Mouse (Mus musculus): ENCODE results near the gene Icmt. TPM values are rescaled to one million over a fixed set of nuclear protein-coding genes. Genes with fewer than 3 reads are reported as not detected.

The Icmt gene
- polyA plus RNA-seq, 2 experiments from 2014 or later = 7.2 to 7.7 TPM

DNA sequence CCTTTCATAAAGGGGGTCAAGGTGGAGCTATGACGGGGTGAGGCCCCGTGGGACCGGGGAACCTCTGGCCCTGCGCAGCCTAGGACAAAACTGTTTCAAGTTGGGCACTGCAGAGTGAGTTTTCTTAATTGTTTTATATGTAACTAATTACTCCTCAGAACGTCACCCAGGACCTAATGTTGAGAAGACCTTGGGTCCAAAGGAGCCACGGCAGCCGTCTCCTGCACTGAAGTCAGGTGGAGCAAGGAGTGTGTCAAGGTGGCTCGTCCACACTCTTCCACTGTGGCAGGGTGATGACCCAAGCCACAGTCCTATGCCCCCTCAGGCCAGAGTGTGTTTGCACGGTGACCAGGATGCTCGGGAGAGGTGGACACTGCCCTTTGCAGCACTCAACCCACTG, 6.1 kb downstream of the Icmt start:
- ATAC-seq = no peak

DNA sequence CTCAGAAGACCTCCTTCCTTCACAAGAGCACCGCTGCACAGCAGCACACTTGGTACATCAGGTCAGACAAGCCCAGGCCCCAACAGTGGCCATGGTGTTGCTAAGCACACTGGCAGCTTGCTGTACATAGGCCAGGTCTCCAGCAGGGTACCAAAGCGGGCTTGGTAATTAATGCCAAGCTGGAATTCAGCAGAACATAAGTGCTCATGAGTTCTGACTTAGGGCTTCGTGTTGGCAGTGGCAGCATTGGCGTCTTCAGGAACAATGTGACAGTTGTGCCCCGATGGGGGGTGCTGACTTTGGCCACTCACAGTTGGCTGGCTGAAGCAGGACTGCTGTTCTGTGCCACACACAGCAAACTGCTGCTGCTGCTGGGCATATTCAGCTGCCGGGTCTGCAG, 7.7 kb downstream of the Icmt start:
- no peak for ATAC-seq

DNA sequence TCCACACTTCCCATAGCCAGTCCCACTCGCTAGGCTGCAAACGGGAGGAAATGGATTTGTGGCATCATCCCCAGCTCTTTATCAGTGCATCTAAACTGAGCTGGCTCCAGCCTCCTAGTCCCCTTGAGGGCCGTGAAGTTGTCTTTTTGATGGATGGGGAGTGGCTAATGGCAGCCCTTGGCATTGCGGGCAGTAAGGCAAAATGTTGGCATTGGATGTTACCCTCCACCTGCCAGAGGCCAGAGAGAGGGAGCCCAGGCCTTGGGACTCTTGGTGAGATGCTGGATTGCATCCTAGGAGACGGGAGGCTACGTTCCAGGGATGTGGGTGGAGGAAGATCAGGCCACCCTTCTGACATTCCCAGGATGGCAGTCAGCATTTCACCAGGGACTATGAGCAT, 9.0 kb downstream of the Icmt start:
- no peak for ATAC-seq

DNA sequence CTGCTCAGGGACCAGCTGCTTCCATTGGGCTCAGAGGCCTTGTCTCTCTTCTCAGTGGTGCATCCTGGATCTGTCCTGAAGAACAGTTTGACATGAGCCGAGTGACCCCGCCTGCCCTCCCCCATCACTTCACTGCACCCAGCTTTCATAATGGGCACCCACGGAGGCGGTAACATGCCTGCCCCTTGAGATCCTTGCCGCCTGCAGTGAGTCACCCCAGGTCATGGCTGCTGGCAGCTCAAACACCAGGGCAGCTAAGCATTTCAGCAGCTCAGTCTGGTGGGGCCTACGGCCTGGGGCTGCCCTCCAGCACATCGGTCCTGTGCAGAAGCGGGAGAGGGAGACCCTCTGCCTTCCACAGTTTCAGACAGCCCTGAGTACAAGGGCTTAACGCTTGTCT, 10.5 kb downstream of the Icmt start:
- ATAC-seq = no peak

DNA sequence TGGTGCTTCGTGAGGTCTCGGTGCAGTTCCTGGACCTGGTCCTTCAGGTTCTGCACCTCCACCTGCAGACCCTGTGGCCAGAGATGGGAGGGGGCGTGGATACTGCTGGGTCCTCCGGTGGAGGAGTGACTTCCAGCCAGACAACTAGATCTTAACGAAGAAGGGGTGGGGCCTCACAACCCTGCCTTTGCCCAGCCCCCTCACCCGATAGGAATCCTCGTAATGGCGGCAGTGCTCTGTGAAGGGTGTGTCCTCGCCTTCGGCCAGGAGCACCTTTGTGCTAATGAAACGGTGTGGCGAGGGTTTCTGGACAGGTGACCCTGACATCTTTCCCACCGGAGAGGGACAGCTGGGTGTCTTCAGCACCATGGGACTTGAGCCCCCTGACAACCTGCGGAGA, 15.2 kb downstream of the Icmt start:
- no peak for ATAC-seq

DNA sequence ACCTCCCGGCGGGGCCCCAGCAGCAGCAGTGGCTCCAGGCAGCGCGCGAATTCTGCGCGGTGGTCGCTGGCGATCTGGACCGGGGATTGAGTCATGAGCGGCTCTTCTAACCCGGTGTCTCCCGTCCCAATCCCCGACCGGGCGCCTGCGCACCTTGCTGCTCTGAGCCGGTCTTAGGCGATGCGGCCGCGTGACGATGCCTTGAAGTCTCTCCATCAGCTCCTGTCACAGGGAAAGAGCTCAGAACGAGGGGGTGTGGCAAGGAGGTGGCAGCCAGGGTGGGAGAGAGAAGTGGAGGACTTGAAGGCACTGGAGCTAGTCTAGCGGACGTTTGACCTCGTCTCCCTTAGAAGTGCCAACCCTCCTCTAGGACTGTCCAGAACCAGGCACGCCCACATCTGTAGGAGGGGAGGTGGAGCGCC, 16.2 kb downstream of the Icmt start:
- no peak for ATAC-seq

DNA sequence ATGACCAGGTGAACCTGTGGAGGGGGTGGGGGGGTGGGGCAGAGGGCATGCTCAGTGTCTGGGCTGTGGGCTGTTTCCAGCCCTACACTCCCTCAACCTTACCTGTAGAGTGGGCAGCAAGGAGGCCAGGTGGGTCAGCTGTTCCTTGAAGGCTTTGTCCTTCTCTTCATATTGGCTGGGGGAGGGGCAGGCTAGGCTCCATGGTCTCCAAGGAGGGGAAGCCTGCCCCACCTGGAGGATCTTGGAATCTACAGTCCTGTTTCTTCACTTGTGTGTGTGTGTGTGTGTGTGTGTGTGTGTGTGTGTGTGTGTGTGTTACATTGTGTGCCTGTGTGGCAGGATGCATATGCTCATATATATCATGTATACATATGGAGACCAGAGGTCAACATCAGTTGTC, 16.9 kb downstream of the Icmt start:
- ATAC-seq = no peak

DNA sequence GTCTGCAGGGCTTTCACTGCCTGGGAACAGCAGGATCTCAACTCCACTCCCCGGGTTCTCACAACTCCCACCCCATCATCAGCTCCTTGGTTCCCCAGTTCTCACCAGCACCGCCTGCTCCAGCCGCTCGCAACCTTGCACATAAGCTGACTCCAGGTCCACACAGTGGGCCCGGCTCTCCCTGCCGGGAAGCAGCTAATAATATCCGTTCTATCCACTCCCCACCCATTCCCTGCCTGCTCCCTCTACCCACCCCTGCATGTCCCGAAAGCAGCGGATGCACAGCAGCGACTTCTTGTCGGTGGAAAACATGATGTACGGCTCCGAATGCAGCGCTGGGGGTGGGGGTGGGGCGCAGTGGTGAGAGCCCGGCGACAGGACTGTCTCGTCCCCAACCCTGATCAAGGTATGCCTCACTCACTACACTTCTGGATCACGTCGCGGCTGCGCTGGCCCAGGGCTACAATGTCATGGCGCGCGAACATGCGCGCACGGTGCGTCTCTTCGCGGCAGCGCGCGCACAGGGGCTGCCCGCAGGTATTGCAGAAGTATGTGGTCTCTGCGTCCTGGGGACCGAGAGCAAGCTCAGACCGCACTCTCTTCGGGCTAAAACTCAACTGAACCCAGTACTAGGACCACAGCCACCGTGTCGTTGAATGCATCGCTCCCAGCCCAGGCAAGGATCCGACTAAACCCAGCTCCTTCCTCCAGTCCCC, 18.6 kb downstream of the Icmt start:
- no peak for ATAC-seq

DNA sequence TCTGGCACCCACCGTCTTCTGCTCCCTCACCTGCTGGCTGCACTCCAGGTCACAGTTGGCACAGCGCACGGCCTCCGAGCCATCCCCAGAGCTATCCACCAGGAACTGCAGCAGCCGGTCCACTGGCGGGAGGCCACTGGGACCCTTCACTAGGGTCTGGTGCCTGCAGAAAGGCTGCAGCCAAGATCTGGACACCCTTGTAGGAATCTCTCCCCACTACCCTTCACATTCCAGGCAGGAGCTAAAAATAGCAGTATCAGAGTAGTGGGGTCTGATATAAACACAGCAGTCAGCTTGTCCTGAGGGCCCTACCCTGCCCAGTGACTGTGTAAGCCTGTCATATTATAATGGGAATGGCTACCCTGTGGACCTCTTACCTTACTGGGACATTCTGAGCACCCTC, 20.6 kb downstream of the Icmt start:
- no peak for ATAC-seq

DNA sequence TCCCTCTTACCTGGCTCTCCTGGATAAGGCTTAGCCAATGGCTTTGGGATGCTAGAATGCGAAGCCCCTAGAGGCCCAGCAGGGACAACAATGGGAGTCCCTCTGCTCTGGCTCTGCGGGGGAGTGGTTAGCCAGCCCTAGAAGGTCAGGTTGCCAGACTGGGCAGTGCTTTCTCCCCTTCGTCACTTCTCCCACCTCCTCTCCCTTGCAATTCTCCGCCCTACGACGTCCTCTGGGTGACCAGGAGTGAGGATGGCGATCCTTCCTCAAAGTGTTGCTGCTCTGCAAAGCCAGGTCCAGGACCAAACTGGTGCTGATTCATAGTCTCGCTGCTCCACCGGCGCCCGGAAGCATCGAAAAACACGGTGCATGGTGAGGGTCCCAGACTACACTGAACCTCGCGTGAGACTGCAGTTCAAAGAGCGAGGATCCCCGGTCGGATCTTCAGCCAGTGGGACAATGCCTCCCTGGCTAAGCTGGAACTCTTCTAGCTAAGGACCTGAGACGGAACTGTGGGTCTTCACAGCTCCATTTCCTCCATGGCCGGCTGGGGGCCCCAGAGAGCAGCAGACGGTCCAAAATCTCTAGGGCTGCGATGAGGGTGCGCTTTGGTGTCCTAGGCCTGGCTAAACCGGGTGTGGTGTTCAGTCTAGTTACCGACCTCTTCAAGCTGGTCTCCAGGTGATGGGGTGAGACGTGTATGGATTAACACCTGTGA, 21.6 kb downstream of the Icmt start, which contains the start of gene Rnf207:
Gene Rnf207 (minus strand): TSS at position 477 of the 718 bp plus-strand sequence.
- ATAC-seq = peak; percentile 61

DNA sequence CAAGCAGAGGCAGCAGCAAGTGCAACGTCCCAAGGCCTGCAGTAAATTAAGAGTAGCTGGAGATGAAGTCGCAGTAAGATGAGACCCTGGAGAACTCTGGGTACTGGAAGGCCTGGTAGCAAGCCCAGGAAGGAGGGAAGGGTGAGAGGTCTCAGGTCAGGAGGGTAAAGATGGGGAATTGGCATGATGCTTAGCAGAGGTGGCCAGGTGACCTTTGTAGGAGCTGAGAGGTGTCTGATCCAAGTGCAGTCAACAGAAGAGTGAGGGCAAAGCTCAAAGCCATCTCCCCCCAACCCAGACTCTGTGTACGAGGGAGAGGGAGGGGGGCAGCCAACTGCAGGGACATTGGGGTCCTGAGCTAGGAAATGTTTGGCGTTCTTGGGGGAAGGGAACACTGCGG, 24.4 kb downstream of the Icmt start:
- no peak for ATAC-seq

DNA sequence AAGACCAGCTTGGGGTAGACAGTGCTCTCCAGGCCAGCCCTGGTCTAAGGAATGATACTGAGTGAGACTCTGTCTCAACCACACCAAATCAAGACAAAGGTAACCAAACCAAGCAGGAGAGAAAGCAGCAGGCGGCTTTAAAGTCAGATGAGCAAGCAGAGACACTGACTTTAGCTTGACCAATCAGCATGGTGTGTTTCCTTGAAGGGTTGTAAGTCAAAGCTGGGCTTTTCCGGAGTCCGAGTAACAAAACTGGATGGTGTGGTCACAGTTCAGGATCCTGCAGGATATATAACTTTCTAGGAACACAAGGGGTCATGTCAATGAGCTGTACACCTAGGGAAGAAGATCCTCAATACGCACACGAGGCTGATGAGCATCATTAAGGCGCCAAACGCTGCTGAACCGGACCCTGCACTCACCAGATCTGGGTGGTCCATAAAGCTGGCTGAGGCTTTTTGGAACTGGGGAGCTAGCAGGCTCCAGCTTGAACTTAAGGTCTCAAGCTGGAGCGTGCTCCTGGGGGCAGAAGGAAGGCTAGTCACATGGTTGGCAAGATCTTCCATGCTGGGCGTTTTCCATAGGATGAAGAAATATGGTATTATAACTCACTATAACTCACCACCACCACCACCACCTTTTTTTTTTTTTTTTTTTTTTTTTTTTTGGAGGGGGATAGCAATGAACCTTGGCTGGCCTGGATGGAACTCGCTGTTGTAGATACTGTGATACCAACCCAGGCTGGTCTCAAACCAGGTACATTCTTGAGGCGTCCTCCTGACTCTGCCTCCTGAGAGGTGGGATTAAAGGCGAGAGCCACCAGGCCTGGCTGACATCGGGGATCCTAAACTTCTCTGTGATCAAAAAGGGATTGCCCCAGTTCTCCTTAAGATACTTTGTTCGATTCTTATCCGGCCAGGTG, 27.9 kb downstream of the Icmt start:
- no peak for ATAC-seq

DNA sequence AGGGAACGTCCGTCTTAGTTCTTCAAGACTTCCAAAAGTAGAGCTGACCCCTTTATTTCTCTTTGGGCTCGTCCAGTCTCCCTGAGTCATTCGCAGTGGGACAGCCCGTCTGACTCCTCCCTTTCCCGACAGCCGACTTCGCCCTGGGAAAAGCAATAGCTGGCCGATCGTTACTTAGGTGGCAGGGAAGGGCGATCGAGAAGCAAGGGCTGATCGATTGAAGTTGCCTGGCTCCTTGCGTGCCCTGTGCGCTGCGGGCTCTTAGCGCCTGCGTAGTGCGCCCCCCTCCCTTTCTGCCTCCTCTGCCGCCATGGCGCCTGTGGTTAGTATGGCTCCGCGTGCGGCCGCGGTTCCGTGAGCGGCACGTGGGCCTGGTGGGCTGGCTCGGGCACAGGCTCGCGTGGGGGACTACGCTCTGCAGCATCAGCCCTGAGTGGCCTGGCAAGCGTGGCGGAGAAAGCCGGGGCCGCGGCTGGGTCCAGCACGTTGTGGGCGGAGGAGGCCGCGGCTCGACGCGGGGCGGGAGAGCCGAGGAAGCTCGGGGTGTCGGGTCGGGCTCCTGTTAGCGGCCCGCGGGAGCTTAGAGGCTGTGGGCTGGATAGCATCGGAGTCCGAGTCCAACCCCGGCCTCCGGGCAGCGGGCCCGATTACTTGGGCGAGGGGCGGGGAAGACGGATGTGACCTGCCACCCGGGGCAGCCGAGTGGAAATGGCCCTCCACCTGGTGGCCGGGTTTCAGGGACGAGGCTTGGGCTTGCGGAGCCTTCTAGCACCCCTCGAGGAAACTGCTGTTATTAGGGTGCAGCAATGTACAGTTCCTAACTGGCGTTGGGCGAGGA, 28.8 kb downstream of the Icmt start, which contains the start of gene Rpl22:
Gene Rpl22 (plus strand): TSS at position 169 of the 838 bp plus-strand sequence.
- ATAC-seq = peak; percentile 98

DNA sequence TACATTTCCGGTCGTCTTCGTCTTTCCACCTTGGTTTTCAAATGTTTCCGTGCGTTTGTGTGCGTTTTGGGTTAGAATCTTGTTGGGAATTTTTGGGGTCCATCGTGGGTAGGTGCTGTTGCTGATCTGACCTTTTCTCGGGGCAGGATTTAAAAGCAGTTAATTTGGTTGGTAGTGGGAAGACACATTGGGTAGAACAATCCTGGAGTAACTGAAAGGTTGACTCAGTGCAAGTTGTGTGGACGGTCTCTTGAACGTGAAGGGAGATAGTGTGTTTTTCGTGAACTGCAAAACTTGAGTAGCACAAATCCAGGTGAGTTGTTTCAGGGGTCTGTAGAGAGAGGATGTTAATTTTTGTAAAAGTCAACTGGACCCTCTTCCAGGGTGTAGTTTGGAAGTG, 29.5 kb downstream of the Icmt start:
- no peak for ATAC-seq

DNA sequence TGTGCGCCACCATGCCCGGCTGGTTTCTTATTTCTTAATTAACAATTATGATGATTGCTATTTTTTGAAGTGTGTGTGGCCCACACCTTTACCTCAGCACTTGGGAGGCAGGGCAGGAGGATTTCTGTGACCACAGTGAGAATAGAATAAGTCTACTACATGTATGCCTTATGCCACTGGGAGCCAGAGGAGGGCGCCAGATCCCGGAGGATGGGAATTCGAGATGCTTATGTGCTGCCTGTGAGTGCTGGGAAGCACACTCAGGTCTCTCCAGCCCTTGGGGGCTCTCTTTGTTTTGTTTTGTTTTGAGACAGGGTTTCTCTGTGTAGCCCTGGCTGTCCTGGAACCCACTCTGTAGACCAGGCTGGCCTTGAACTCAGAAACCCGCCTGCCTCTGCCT, 31.7 kb downstream of the Icmt start:
- ATAC-seq = no peak

DNA sequence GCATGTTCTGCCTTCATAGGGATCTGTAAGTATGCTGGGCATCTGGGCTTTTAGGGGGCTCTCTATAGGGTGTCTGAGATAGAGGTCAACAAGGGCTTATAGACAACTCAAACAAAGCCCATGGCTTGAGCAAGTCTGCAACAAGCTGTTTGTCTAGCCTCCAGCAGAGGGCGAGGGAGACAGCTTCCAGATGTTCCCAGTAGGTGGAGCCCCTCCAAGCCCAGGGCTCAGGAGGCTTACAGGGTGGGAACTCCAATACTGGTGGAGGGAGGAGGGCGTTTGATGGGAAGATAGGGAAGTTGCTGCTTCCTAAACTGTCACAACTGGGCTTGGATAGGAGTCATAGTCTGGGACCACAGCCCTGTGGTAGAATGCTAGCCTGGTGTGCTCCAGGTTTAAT, 35.9 kb downstream of the Icmt start:
- peak; percentile 60 for ATAC-seq

DNA sequence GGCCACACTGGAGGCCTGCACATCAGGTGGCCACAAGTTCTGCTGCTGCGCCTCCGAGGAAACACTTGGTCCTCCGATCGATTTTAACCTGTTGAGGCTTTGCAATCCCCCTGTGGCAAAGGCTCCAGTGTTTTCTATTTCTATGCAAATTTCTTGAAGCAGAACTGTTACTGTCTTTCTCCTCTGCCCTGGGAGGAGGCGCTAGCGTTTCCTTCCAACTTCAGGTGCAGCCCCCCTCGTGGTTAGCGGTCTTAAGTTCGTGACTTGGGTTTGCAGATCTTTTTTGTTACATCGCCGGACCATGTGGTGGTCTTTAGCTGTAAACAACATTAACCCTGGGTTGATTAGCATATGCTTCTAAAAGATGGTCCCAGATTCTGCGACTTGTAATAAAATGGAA, 36.6 kb downstream of the Icmt start:
- no peak for ATAC-seq

DNA sequence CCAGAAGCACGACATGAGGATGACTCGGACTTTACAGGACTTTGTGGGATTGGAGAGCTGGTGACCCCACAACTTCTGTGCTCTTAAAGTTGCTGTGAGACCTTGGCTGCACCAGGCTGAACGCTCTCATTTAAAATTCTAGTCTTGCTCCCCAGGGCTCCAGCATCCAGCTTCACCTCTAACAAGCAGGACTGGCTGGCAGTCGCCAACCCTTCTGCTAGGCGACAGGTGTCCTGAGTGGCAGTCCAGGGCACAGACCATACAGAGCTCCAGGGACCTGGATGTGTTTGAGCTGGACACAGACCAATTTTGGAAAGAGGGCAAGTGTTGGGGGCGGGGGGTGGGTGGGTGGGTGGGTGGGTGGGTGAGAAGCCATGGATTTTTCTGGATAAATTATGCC, 40.7 kb downstream of the Icmt start:
- no peak for ATAC-seq

DNA sequence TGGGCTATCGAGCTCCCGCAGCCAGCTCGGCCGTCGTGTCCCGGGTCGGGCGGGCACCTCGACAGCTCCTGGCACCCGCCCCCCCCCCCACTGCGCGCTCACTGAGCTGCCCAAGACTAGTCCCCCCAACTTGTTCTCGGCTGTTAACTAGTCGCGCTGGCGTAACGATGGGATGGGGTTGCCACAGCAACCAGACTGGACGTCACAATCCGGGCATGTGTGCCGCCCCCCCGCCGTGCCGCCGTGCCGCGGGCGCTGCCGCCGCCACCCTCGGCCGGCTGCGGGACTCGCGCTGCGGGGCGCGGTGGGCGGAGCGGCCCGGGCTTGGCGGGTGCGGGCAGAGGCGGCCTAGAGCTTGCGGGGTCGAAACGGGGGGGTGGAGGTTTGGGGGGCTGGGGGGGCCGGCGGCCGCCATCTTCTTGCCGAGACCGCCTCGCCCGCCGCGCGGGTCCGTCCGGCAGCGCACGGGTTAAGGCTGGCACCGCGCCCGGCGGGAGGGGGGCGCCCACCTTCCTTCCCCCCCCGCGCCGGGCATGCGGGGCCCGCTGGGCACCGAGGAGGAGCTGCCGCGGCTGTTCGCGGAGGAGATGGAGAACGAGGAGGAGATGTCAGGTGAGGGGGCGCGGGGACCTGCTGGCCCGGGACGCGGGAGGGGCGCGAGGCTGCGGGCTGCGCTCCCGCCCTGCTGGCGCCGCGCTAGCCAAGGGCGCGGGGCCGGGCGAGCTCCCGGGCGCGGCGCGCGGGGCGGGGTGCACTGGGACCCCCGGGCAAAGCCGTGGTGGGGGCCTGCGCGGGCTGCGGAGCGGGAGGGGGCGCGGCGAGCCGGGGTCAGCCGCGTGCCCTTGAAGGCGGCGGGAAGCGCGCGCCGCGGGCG, 41.6 kb downstream of the Icmt start, which contains the start of gene Chd5:
Gene Chd5 (plus strand): TSS at position 233 of the 874 bp plus-strand sequence.
- ATAC-seq = no peak

DNA sequence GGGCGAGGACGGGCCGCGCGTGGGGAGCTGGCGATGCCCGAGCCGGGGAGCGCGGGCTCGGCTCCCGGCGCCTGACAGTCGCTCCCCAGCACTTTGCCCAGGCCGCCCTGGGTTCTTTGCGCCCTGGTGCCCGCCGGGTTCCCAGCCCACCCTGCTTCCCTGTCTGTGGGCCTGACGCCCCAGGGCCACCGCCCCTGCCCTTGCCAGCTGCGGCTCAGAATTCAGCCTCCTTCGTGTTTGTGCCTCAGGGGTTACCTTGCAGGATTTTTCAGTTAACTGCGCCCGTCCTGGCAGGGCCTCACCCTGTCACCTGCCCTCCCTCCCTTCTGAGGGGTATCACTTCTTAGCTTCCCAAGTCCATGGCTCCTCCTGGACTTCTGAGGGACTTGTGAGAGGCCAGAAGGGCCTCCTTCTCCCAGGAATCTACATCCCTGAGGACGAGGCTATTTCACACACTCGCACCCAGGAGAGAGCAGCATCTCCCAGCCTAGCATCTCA, 42.3 kb downstream of the Icmt start:
- no peak for ATAC-seq

Measured in activated CD4-positive, CD25-positive, alpha-beta regulatory T cell, adult 4 months (primary cell).